Mouse (Mus musculus) granulocyte monocyte progenitor cell, adult 5-6 weeks (primary cell): Measurements from ENCODE around the gene Nsf. TPM values are rescaled to one million over a fixed set of nuclear protein-coding genes. Genes with fewer than 3 reads are reported as not detected.

Experiments
- ATAC-seq: replicated peaks from 2 replicates; pipeline ENCODE4 v1.8.0; 2016; ENCODE audit warnings: mild to moderate bottlenecking, moderate TSS enrichment, inconsistent platforms; ENCODE audit not compliant: poor library complexity, severe bottlenecking
- total RNA-seq, 2 experiments: library from RNA; stranded (forward) in 1 of 2; stranded (reverse) in 1 of 2; fragments of 200-712, 200-1000 nt in 1 of 2; fragments of >200 nt in 1 of 2; fragmentation: Nextera tagmentation in 1 of 2; gene quantifications; 2 replicates each; pipeline ENCODE4 v1.2.3; 2014 to 2017

Nsf gene
- total RNA-seq, 2 experiments from 2014 or later, result 32.9 to 54.7 TPM

DNA sequence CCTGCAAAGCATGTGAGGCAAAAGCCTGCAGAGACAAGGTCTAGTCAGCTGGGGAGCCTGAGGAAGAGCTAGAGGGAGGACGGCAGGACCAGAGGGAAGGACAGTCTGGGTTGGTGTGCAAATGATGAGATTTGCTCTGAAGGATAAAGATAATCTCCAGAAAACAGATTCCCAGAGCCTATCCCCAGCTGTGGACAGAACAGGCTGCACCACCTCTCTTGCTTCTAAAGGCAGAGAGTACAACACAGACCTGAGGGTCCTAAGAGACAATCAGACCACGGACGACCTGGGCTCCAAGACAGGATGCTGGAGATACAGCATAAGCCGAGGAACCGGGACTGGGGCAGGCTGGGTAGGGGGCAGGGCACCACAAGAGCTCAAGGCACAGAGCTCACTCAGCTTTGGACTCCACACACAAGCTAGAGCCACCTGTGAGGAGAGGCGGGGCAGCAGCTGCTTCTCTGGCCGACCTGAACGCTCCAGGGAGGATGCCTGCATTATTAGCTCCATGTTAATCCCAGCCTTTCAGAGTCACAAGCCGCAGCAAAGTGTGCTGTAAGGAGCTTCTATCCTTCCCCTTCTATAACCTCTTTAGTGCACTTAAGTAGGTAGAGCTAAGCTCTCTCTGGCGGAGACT is 100.5 kb downstream of the Nsf start:
- no peak for ATAC-seq

DNA sequence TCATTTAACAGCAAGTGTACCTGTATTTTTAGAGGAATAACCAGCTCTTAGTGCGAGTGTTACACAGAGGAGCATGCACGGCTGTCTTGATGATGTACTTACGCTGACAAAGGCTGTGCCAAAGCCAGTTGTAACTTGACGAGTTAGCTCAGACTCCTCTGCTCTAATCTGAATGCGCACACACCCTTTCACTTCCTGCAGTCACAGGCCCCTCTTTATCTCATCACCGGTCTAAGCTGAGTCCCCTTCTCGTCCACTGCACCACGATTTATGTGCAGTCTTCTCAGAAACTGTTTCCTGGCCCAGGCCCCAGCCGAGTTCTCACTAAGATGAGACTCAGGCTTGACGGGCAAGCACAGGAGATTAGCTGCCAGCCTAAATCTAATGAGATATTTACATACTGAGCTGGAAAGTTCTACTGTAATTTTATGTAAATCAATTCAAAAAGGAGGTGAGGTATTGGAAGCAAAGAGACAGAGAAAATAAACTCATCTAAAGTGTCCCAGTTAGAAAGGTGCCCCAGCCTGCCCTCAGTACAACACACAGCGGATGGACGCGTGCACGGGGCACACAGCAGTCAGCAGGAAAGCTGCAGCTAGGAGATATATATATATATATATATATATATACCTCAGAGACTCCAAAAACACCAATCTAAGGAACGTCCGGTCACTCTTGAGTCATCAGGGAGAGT is 101.1 kb downstream of the Nsf start:
- ATAC-seq, result no peak

DNA sequence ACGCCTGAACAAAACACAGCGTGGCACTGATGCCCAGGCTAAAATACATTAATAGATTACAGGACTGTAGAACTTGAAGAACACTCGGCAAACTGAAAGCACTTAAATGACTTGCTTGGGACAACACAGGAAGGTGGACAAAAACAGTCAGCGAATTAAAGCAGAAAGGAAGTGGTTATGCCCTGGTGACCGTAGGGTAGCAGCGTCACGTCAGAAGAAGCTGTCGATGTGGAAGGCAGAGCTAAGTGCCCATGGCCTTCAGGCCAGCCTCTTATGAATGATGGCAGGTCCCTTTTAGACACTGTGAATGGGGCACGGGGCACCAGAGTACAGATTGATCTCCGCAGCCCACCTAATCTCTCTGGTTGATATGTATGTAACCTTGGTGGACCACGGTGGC is 105.6 kb downstream of the Nsf start:
- no peak for ATAC-seq

- no peak for ATAC-seq
Observed at GRCm38 (mm10) chr11:103840834-103841233, 113.0 kb downstream of the Nsf start.

DNA sequence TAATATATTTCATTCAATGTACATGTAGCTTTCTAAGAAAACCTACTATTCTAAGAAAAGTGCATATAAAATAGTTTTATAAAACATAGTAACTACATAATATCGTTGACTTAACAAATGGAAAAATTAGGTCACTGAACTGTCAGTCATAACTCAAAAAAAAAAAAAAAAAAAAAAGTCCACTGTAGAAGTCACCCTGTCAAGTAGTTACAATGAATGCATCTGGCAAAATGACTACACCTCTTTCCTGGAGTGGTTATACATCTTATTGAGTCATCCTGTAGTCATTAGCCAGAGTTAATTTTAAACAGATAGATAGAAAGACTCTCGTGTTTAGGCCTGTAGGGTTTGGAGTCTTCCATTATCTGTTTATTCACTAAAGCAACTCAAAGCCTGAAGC is 114.9 kb downstream of the Nsf start:
- ATAC-seq, result no peak

- no peak for ATAC-seq
Observed at GRCm38 (mm10) chr11:103832331-103832730, 121.5 kb downstream of the Nsf start.

- no peak for ATAC-seq
Observed at GRCm38 (mm10) chr11:103831766-103832165, 122.1 kb downstream of the Nsf start.

DNA sequence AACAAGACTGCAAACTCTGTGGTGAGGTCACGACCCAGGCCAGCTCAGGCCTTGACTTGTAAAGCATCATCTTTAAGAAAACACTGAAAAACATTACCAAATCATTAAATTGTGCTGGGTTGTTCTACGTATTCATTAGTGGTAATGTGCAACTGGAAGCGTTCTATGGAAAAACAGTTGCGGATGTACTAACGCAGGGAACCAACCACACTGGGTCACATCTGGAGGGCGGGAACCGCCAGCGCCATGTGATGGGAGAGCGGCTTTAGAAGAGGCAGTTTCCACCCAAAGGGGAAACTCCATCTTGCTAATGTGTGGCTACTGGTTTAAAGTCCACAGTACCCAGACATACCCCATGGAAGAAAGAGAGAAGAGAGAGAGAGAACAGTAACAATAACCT is 123.4 kb downstream of the Nsf start:
- no peak for ATAC-seq

DNA sequence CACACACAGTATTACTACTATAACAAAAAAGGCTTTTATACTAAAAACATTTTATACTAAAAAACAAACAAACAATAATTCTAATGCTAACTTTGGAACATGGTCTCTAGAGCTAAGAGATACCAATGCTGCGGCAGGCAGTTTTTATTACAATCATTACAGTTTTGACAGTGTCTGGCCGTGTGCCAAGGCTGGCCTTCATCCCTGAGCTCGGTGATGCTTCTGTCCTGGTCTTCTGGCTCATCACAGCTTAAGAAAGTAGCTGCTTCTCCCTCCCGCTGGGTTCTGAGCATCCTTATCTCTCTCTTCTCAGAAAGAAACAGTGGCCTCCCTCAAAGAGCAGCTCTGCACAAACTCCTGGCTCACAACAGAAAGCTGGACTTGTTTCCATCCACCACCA is 123.9 kb downstream of the Nsf start:
- no peak for ATAC-seq

DNA sequence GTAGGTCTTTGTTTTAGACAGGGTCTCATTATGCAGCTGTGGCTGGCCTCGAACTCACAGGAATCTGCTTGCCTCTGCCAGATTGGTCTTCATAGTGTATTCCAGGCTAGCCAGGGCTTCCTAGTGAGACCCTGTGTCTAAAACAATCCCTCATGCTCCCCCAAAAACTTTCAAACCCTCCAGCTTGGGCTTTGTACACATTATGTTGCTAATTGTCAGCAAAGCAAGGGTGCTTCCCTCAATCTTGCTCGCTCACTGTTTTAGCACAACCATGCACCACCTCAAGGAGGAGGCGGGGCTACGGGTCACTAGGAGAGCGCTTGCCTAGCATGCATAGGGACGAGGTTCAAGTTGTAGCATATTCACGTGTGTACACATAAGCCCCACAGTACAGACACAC is 125.0 kb downstream of the Nsf start:
- ATAC-seq, result no peak

DNA sequence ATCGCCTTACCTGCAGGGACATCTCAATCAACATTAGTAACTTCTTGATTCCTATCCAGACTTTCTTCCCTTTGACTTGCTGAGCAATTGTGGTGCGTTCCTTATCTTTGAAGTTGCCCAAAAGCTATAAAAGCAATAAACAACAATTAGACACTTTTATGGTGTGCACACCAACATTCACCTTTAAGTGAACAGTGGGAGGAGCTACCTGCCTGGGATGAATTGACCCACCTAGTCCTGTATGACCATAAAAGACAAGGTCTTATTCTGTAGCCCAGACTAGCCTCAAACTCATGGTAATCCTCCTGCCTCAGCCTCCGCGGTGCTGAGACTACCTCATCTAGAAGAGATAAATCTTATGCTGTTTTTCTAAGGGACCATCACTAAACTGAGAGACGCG is 126.7 kb downstream of the Nsf start:
- no peak for ATAC-seq

DNA sequence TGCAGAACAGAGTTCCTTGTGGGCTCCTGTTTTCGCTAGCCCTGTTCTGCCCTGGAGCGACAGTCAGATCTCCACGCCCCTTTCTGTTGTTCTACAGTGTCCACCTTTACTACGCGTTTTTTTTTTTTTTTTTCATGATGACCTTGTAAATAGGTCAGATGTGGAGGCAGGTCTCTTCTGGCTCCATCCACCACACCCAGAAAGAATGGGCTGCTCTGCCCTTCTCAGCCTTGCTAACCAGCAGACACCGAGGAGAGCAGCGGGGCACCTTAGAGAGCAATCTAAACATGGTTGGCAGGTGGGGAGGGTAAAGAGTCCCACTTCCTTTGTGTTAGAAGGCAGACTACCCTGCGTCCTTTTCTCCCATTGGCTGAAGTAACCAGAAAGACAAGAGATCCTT is 137.1 kb downstream of the Nsf start:
- no peak for ATAC-seq

DNA sequence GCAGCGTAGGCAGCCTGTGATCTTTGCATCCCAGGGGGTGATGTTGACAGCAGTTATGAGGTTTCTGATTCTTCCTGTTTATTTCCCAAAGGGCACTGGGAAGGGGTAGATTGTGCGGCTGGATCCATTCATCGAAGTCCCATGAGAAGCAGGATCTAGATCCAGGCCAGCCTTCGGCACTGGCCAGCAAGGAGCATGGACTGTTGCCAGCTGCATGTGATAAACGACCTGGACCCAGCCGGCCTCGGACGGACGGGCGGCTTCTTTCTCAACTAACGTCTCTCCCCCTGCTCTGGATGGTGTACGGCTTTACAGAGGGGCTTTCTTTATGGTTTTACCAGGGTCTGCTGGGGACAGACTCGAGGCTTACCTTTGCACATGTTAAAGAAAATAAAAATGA is 137.9 kb downstream of the Nsf start:
- ATAC-seq, result no peak

DNA sequence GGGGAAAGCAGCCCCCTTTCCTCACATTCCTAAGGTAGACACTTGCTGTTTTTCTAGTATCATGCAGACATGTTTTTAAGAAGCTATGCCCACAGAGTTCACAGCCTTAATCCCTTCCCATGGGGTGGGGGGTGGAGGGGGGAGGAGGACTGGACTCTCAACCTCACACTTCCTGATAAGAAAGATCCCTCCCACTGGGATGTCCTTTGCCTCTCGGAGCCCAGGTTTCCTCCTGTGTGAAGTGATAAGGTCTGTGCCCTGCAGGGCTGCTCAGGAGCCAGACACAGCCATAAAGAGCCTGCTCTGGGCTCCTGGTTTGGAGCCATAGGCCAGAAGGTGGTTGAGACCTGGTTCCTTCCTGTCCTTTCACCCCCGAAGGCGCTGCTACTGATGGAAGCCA is 139.0 kb downstream of the Nsf start:
- ATAC-seq, result no peak

- no peak for ATAC-seq
Observed at GRCm38 (mm10) chr11:103811246-103811645, 142.6 kb downstream of the Nsf start.

DNA sequence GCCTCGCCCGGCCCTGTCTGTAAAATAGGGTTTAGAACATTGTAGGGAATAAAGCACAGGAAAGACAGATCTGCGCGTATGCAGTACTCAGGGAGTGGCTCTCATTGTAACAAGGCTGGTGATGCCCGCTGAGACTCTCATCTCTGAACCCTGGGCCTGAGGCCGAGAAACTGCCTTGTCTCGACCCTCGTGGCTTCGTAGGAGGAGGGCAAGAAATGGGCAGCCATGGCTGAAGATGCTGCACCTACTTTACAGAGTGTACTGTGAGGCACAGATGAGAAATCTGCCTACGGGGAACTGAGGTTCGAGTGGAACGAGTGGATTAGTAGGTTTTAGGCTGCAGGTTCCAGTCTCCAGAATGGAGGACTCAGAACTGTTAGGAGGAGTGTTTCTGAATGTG is 143.2 kb downstream of the Nsf start:
- ATAC-seq, result no peak

GRCm38 (mm10) chr11:103809611-103810598 is 144.0 kb downstream of the Nsf start:
- no peak; the same call in 1 of the 2 replicates for ATAC-seq

GRCm38 (mm10) chr11:103808771-103809610 is 144.9 kb downstream of the Nsf start:
- ATAC-seq, result no peak

GRCm38 (mm10) chr11:103807966-103808365 is 145.9 kb downstream of the Nsf start:
- no peak for ATAC-seq

- ATAC-seq, result no peak
Observed at GRCm38 (mm10) chr11:103804804-103805203, 149.1 kb downstream of the Nsf start.
